Mouse (Mus musculus) gastrocnemius, postnatal 10 days (tissue): ENCODE data around the gene Zfp273. TPM values are rescaled to one million over a fixed set of nuclear protein-coding genes. Genes with fewer than 3 reads are reported as not detected.
"Not testable (repeated sequence)": the region's sequence is repeated elsewhere in the genome, so short reads cannot be mapped to it uniquely, and the experiment has no call there.

Source experiments
- DNase-seq: peaks from one replicate; pipeline ENCODE4 v3.0.0; 2021; ENCODE audit warnings: mixed read lengths
- long read RNA-seq, 2 experiments: library from polyadenylated mRNA; stranded (forward); transcript quantifications; one replicate each; pipeline ENCODE4 v2.0.0; 2021
- total RNA-seq, 2 experiments: library from RNA; stranded (reverse); gene quantifications; 2 replicates each; pipeline ENCODE4 v1.2.3; 2021

Zfp273 gene
- total RNA-seq = 1 to 10 TPM; 1.3 to 2.5 TPM
- long read RNA-seq, experiment 1, partial matches to known transcripts = 0 of 3 reads
- long read RNA-seq, experiment 1, other reads (novel, unspliced or antisense) = 1 of 3 reads
- long read RNA-seq, experiment 2 = 0 reads

GRCm38 (mm10) chr13:67813710-67814660 is at the start of gene Zfp273:
TSS of gene Zfp273 (plus strand) at chr13:67813740.
- peak; percentile 55 for DNase-seq

GRCm38 (mm10) chr13:67779265-67780221 is 34.0 kb upstream of the Zfp273 start, which contains the start of gene Zfp493:
TSS of gene Zfp493 (plus strand) at chr13:67779693.
- DNase-seq = peak; percentile 52

GRCm38 (mm10) chr13:67791921-67792455 is 21.6 kb upstream of the Zfp273 start:
- DNase-seq = no peak

- DNase-seq = no peak
These were observed 14.9 kb upstream of the Zfp273 start for GRCm38 (mm10) chr13:67798618-67799017.

GRCm38 (mm10) chr13:67799151-67799550 is 14.4 kb upstream of the Zfp273 start:
- DNase-seq = not testable (repeated sequence)

GRCm38 (mm10) chr13:67811651-67812210 is 1.8 kb upstream of the Zfp273 start:
- DNase-seq = no peak

- DNase-seq = no peak
These were observed 405 bp upstream of the Zfp273 start for GRCm38 (mm10) chr13:67812961-67813709.

GRCm38 (mm10) chr13:67818636-67819035 is 5.1 kb downstream of the Zfp273 start:
- no peak for DNase-seq

GRCm38 (mm10) chr13:67830911-67831336 is 17.4 kb downstream of the Zfp273 start, which contains the start of gene Gm10037:
TSS of gene Gm10037 (plus strand) at chr13:67831106.
- DNase-seq = peak; percentile 17

- not testable (repeated sequence) for DNase-seq
These were observed 19.6 kb downstream of the Zfp273 start for GRCm38 (mm10) chr13:67833137-67833536.

GRCm38 (mm10) chr13:67843775-67844118 is 30.2 kb downstream of the Zfp273 start:
- no peak for DNase-seq

GRCm38 (mm10) chr13:67844119-67844852 is 30.7 kb downstream of the Zfp273 start:
- DNase-seq = peak; percentile 41

GRCm38 (mm10) chr13:67844853-67845194 is 31.3 kb downstream of the Zfp273 start:
- DNase-seq = no peak

- no peak for DNase-seq
These were observed 36.8 kb downstream of the Zfp273 start for GRCm38 (mm10) chr13:67850361-67850760.

- DNase-seq = no peak
These were observed 39.6 kb downstream of the Zfp273 start for GRCm38 (mm10) chr13:67853130-67853529.

- DNase-seq = no peak
These were observed 40.4 kb downstream of the Zfp273 start for GRCm38 (mm10) chr13:67853983-67854382.

GRCm38 (mm10) chr13:67857317-67857716 is 43.8 kb downstream of the Zfp273 start:
- no peak for DNase-seq

GRCm38 (mm10) chr13:67862508-67862907 is 49.0 kb downstream of the Zfp273 start:
- no peak for DNase-seq

- DNase-seq = no peak
These were observed 49.5 kb downstream of the Zfp273 start, which contains the start of gene BC048507 for GRCm38 (mm10) chr13:67863026-67863425. TSS of gene BC048507 (plus strand) at chr13:67863326.

- DNase-seq = no peak
These were observed 51.3 kb downstream of the Zfp273 start for GRCm38 (mm10) chr13:67864764-67865350.
